Mouse (Mus musculus): ENCODE measurements around the gene Sstr1.

GRCm38 (mm10) chr12:58198810-58199209 lies 12.8 kb upstream of the Sstr1 start:
- no peak for TF ChIP-seq CTCF (conservative IDR thresholded peaks at IDR 0.05 in 1 of 2, IDR thresholded peaks at IDR 0.05 in 1 of 2; ENCODE audit: low read depth in 2 of 2, low read length in 2 of 2)
- TF ChIP-seq ZKSCAN1 (IDR thresholded peaks at IDR 0.05; ENCODE audit: borderline replicate concordance, low read depth, low read length) = no peak
- no peak for TF ChIP-seq CHD2 (IDR thresholded peaks at IDR 0.05; ENCODE audit: low read length)
- no peak for TF ChIP-seq SMC3 (IDR thresholded peaks at IDR 0.05; ENCODE audit: low read depth, low read length)
- no peak for TF ChIP-seq GABPA (IDR thresholded peaks at IDR 0.05; ENCODE audit: insufficient replicate concordance, low read depth, low read length)

Measured in CH12.LX (cell line).